Mouse (Mus musculus): ENCODE measurements around the gene Mlycd. TPM values are rescaled to one million over a fixed set of nuclear protein-coding genes. Genes with fewer than 3 reads are reported as not detected.
"Not testable (repeated sequence)": the region's sequence is repeated elsewhere in the genome, so short reads cannot be mapped to it uniquely, and the experiment has no call there.

The Mlycd gene
- total RNA-seq (2021): 10 to 100 TPM; 19.3 to 21.5 TPM

GRCm38 (mm10) chr8:119394524-119395026 lies at the start of gene Mlycd:
Mlycd (plus strand) TSS chr8:119394878.
- intact Hi-C loops (cut with DNase I): no loop called here
- DNase-seq: peak; percentile 97

DNA sequence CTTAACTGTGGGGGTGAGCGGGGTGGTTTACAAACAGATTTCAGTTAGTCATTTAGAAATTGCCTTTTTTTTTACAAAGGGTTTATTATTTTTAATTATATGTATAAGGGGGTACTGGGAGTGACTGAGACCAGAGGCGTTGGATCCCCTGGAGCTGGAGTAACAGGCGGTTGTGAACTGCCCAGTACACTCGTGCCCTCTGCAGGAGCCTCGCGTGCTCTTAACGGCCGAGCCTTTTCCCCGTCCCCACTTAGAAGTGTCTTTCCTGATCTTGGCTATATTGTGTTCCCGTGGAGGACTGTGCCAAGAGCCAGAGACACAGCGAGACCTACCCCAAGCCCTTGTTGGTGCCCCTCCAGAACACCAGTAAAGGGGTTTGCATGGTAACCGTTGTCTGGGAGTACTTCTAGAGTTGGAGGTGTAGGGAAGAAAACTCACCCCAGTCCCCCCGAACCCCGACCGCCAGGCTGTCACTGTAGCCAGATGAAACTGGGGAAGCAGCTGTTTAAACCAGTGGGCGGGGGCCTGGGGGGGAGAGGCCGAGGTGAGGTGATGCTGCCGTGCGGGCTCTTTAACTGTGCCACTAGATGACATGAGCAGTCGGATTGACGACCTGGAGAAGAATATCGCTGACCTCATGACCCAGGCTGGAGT lies 49.5 kb upstream of the Mlycd start:
- DNase-seq: peak; percentile 17
- intact Hi-C loops (cut with DNase I): no loop called here

- intact Hi-C loops (cut with DNase I): no loop called here
- DNase-seq: peak; percentile 21
Measured at GRCm38 (mm10) chr8:119345683-119346075, 49.0 kb upstream of the Mlycd start.

GRCm38 (mm10) chr8:119351647-119352046 lies 43.0 kb upstream of the Mlycd start:
- DNase-seq: no peak
- intact Hi-C loops (cut with DNase I): no loop called here

DNA sequence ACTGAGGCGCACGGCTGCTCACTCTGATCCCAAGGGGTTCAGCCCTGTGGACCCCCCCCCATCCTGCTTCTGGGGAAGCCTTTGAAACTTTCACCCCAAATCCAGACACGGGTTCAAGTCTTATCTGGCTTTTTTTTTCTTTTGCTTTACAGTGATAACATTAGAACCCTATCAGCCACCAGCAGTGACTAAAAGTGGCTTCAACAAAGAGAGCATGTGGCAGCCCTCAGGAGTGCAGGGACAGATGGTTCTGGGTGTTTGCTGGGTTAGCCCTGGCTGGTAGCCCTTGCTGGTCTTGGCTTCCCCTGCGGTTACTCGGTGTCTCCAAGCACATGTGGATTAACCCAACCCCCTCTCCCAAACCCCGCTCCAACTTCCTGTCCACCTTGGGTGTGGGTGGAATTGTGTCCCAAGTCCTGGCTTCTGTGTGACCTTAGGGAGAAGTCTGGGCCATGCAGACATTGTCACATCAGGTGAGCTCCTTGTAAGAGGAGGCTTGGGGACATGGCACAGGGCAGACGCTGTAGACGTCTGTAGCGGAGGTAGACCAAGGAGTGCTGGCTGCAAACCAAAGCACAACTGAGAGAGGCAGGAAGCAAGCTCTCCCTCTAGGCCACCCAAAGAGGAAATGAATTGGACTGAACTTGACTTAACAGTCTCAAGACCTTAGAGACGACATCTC lies 41.6 kb upstream of the Mlycd start:
- intact Hi-C loops (cut with DNase I): no loop called here
- peak; percentile 57 for DNase-seq

GRCm38 (mm10) chr8:119353659-119354023 lies 41.0 kb upstream of the Mlycd start:
- intact Hi-C loops (cut with DNase I): no loop called here
- DNase-seq: no peak

GRCm38 (mm10) chr8:119356631-119357030 lies 38.0 kb upstream of the Mlycd start:
- intact Hi-C loops (cut with DNase I); DNase-seq: not testable (repeated sequence)

- no peak for DNase-seq
- intact Hi-C loops (cut with DNase I): no loop called here
Measured at GRCm38 (mm10) chr8:119358175-119358574, 36.5 kb upstream of the Mlycd start.

GRCm38 (mm10) chr8:119358836-119359235 lies 35.8 kb upstream of the Mlycd start:
- peak; percentile 73 for DNase-seq
- intact Hi-C loops (cut with DNase I): no loop called here

- intact Hi-C loops (cut with DNase I): no loop called here
Measured at GRCm38 (mm10) chr8:119360686-119361295, 33.9 kb upstream of the Mlycd start.

DNA sequence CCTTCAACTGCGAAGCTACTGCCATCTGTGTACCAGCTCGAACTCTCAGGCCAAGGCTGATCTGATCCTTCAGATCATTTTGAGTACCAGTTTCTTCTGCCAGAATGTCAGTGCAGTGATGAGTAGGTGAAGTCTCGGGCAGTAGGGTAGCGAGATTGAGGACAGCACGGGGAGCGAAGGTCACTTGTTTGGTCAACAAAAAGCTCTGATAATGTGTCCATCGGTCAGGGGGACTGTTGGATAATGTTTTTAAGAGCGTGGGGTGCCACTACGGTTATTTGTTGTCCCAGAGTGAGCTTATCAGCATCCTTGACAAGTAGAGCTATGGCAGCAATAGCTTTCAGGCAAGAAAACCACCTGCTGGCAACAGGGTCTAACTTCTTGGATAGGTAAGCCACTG lies 20.0 kb upstream of the Mlycd start:
- intact Hi-C loops (cut with DNase I); DNase-seq: not testable (repeated sequence)

More at GRCm38 (mm10) chr8:119360686-119361295, 33.9 kb upstream of the Mlycd start:
- DNase-seq: no peak

DNA sequence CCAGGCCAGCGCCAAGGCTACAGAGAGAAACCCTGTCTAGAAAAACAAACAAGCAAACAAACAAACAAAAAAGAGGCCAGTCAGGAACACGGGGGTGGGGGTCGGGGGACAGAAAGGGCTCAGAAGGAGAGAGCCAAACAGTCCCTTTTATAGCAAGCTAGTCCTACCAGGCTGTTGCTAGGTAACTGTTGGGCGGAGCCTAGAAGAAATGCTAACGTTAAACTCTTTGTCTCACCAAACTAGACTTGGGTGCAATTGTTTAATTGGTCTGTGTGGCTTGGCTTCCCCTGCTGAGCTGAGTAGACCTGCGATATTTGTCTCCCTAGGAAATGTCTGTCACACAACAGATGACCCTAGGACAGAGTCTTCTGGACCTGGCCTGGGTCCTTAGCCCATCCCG lies 16.2 kb upstream of the Mlycd start:
- DNase-seq: no peak
- intact Hi-C loops (cut with DNase I): no loop called here

DNA sequence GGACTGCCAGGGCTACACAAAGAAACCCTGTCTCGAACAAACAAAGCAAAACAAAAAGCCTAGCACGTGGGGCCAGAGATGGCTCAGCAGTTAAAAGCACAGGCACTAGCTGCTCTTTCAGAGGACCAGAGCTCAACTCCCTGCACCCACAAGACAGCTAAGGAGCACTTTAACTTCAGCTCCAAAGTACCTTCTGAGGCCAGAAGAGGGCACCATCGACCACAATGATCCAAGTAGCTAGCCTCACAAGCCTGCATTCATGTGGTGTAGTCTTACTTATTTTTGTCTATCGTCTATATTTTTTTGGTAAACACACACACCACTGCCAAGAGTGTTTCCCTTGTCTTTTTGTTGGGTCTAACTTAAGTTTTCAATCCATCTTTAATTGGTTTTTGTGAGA lies 14.1 kb upstream of the Mlycd start:
- intact Hi-C loops (cut with DNase I): loop anchor here (10.0 kb wide), 1 partner anchor 1746 kb away; no protein-coding TSS in a partner anchor

DNA sequence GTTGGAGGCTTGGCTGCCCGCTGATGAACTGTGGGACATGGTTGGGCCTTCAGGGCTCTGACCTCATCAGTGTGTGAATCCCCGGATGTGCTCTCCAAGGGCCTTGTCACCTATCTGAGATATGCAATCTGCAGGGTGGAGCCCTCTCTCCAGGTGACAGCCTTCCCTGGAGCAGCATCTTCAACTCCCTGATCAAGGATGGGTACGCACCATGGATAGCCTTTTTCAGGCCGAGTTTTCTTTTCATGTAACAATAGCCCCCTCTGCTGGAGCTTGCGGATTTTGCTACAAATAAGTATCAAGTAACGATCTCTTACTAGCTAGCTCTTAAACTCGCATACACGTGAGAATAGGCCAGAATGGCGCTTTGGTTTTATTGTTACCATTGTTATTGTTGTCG lies 10.2 kb upstream of the Mlycd start:
- peak; percentile 68 for DNase-seq
- intact Hi-C loops (cut with DNase I): loop anchor here (10.0 kb wide), 1 partner anchor 1750 kb away; no protein-coding TSS in a partner anchor

More for the DNA sequence above, 14.1 kb upstream of the Mlycd start:
- no peak for DNase-seq

- intact Hi-C loops (cut with DNase I): loop anchor here (10.0 kb wide), 1 partner anchor 1751 kb away; no protein-coding TSS in a partner anchor
- no peak for DNase-seq
Measured at GRCm38 (mm10) chr8:119385854-119386253, 8.8 kb upstream of the Mlycd start.

- no peak for DNase-seq
- intact Hi-C loops (cut with DNase I): loop anchor here (10.0 kb wide), 1 partner anchor 1752 kb away; no protein-coding TSS in a partner anchor
Measured at GRCm38 (mm10) chr8:119386988-119387387, 7.7 kb upstream of the Mlycd start.

DNA sequence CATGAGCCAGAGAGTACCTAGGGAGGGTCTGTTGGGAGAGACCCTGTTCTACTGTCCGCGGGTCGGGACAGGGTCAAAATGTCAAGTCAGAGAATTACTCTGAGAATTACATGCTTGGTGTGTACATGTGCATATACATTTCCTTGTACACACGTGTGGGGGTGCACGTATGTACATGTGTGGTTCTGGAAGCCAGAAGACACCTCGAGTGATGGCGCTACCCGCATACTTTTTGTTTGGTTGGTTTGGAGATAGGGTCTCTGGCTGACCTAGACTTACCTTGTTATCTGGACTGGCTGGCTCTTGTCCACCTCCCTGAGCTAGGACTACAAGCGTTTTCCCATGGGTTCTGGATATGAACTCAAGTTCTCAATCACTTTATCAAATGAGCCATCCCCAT lies 581 bp upstream of the Mlycd start:
- no peak for DNase-seq
- intact Hi-C loops (cut with DNase I): no loop called here

DNA sequence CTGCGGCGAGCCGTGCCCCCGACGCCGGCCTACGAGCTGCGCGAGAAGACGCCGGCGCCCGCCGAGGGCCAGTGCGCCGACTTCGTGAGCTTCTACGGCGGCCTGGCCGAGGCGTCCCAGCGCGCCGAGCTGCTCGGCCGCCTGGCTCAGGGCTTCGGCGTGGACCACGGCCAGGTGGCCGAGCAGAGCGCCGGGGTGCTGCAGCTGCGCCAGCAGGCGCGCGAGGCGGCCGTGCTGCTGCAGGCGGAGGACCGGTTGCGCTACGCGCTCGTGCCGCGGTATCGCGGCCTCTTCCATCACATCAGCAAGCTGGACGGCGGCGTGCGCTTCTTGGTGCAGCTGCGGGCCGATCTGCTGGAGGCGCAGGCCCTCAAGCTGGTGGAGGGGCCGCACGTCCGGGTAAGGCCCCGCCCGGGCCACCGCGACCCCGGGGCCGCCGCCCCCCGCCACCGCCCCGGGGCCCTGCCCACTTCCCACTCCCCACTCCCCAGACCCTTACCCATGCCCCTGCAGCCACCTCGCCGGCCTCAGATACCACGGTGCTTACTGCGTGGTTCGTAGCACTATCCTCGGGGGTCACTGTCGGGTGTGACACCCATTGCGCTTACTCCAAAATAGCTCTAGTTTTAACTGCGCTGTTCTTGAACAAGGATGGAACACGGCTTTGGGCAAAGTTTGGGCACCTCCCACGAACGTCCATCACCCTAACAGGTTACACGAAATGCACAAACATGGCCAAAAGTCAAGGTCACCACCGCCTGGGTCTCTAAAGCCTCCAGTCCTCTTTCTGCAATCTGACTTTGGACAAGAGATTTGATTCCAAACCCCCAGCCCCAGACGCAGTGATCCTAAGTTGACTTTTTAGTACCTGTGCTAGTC lies 633 bp downstream of the Mlycd start:
- no peak for DNase-seq
- intact Hi-C loops (cut with DNase I): no loop called here

DNA sequence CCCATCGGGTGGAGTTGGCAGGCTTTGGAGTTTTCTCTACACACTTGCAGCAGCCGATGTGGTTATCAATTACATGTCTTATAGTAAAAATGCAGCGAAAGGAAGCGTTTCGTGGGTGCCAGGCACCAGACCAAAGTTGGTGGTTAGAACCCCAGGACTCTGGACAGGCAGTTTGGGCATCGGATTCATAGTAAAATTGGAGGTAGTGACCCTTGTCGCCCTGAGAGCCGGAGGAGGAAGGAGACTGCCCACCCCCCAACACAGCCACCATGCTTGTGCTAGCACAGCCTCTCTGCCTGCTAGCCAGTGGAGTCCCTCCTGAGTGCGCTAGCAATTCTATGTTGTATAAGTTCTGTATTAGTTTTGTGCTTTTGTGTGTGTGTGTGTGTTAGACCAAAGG lies 3.9 kb downstream of the Mlycd start:
- no peak for DNase-seq
- intact Hi-C loops (cut with DNase I): no loop called here

- intact Hi-C loops (cut with DNase I): no loop called here
- no peak for DNase-seq
Measured at GRCm38 (mm10) chr8:119399255-119399654, 4.6 kb downstream of the Mlycd start.
